Mouse (Mus musculus): ENCODE data around the gene Hs1bp3.

The Hs1bp3 gene

GRCm38 (mm10) chr12:8301841-8302431 lies 11.3 kb upstream of the Hs1bp3 start, which contains the start of gene Gdf7:
Gene Gdf7 (minus strand): TSS chr12:8301954.
- peak; percentile 46 to 52 for DNase-seq

GRCm38 (mm10) chr12:8305258-8305657 lies 8.0 kb upstream of the Hs1bp3 start:
- peak in 1 of 2 experiments; percentile 5 for DNase-seq

GRCm38 (mm10) chr12:8306432-8306831 lies 6.8 kb upstream of the Hs1bp3 start:
- DNase-seq, result peak; percentile 81 to 84

- no peak for DNase-seq
These were observed 6.3 kb upstream of the Hs1bp3 start for GRCm38 (mm10) chr12:8306910-8307309.

- peak; percentile 52 to 57 for DNase-seq
These were observed 2.2 kb upstream of the Hs1bp3 start for GRCm38 (mm10) chr12:8310992-8311391.

GRCm38 (mm10) chr12:8312266-8312665 lies 966 bp upstream of the Hs1bp3 start:
- DNase-seq, result no peak

GRCm38 (mm10) chr12:8313773-8314172 lies 541 bp downstream of the Hs1bp3 start:
- DNase-seq, result no peak

GRCm38 (mm10) chr12:8316541-8316940 lies 3.3 kb downstream of the Hs1bp3 start:
- DNase-seq, result no peak

GRCm38 (mm10) chr12:8320084-8320713 lies 7.0 kb downstream of the Hs1bp3 start:
- peak; percentile 92 to 94 for DNase-seq

GRCm38 (mm10) chr12:8321506-8321905 lies 8.3 kb downstream of the Hs1bp3 start:
- peak in 1 of 2 experiments; percentile 42 for DNase-seq

- DNase-seq, result no peak
These were observed 10.9 kb downstream of the Hs1bp3 start for GRCm38 (mm10) chr12:8324086-8324485.

GRCm38 (mm10) chr12:8325245-8325942 lies 12.2 kb downstream of the Hs1bp3 start:
- peak; percentile 66 to 71 for DNase-seq

GRCm38 (mm10) chr12:8325943-8326522 lies 12.8 kb downstream of the Hs1bp3 start:
- peak; percentile 76 to 80 for DNase-seq

- peak; percentile 98 for DNase-seq
These were observed 13.8 kb downstream of the Hs1bp3 start for GRCm38 (mm10) chr12:8326825-8327674.

- DNase-seq, result peak; percentile 53 to 60
These were observed 14.4 kb downstream of the Hs1bp3 start for GRCm38 (mm10) chr12:8327675-8328053.

- DNase-seq, result peak in 1 of 2 experiments; percentile 46
These were observed 16.0 kb downstream of the Hs1bp3 start for GRCm38 (mm10) chr12:8329236-8329635.

GRCm38 (mm10) chr12:8331489-8332173 lies 18.4 kb downstream of the Hs1bp3 start:
- DNase-seq, result peak; percentile 80 to 91

GRCm38 (mm10) chr12:8332174-8332542 lies 18.9 kb downstream of the Hs1bp3 start:
- DNase-seq, result no peak

- DNase-seq, result no peak
These were observed 20.4 kb downstream of the Hs1bp3 start for GRCm38 (mm10) chr12:8333617-8334016.

GRCm38 (mm10) chr12:8334261-8334660 lies 21.0 kb downstream of the Hs1bp3 start:
- DNase-seq, result peak in 1 of 2 experiments; percentile 50

- DNase-seq, result no peak
These were observed 22.3 kb downstream of the Hs1bp3 start for GRCm38 (mm10) chr12:8335503-8335902.
